Mouse (Mus musculus) left cerebral cortex, adult 9 months (tissue): ENCODE results near the gene Brk1.

Experiments used
- DNase-seq, 2 experiments: peaks; one replicate each; pipeline ENCODE4 v3.0.0; 2022; ENCODE audit warnings: low spot score in 2 of 2

The Brk1 gene

DNA sequence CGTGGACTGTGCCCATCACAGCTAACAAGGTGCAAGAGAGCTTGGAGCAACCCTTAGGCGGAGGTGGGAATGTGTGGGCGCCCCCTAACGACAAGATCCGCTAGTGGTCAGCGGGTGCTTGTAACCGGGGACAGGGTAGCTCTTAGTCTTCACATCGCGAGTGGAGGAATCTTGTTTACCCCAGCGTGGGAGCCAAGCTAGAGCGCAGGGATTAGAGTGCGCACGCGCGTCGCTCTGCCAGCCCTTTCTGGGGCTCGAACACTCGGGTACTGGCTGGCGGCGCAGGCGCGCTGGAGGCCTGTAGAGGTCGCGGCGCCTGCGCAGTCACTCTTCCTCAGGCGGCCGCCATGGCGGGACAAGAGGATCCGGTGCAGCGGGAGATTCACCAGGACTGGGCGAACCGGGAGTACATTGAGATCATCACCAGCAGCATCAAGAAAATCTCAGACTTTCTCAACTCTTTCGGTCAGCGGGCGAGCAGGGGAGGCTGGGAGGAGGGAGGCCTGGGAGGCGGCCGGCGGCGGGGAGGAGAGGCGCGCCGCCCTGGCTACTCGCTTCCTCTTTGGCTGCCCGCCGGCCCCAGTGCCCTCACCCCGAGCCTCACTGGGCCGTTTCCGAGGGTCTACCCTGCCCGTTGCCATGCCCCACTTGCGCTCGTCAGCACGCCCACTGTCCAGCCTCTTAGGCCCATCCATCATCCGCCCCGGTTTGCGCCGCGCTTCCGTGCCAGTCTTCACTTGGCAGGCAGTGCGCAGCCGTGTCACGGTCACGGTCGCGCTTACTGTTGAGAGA is at the start of gene Brk1:
Gene Brk1 (plus strand): TSS at position 341 of the 792 bp plus-strand sequence.
- DNase-seq, result peak; percentile 79 to 93

DNA sequence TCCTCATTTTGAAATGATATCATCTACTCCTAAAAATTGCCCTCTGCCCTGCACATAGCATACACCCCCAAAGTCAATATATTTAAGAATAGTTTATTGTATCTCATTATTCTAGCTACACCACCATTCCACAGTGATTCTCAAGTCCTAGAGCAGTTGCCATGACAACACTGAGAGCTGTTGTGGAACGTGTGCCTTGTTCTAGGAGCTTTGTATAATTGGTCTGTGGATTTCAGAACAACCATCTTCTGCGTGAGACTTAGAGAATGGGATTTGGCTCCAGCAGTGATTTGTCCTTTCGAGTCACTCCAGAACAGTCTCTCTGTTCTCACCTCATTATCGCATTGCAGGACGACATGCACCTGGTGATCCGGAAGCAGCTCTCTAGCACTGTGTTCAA is 44.8 kb upstream of the Brk1 start:
- peak; percentile 10 to 12 for DNase-seq

DNA sequence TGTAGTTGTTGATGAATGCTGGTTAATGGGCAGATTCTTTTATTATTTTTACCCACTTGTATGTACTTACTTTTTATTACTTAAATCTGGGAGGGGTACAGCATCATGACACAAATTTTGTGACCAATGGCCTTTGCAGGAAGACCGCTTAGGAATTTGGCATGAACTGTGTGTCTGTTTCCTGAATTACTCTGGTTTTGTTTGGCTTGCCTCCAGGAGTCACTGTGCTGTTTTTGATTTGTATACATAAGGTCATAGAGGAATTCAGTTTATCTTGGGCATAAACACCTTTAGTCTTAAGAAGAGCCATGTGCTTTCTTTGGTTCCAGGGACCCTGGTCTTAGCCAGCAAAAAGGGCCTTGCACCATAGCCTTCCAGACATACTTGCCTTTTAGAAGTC is 40.0 kb upstream of the Brk1 start:
- no peak for DNase-seq

DNA sequence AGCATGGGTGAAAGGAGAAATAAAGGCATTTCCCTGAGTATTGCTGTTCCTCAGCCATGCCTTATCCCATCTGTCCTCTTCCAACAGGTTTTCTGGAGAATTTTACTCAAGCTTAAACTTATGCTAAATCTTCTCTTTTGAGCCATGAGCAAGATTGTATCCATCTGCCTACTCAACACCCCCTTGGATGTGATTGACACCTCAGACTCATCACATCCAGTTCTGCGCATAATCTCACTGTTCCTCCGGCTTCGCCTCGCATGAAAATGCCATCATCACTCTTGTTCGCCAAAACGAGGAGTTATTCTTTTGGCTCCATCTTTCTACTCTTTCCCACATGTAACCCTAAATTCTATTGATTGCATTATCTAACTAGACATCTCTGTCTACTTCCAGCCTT is 28.5 kb upstream of the Brk1 start:
- DNase-seq, result peak; percentile 57 to 58

DNA sequence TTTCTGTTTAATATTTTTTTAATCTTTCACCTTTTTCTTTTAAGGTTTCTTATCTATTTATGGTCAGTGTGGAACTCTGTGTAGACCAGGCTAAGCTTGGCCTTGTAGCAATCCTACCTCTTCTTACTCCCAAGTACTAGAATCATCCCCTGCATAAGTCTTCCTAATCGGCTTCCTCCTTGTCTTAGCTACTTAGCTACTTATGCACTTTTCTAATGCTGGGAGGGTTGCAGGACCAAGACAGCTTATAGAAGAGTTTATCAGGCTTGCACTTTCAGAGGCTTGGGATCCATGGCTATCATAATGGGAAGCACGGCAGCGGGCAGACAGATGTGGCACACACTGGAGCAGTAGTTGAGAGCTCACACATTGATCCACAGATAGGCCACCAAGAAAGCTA is 25.3 kb upstream of the Brk1 start:
- DNase-seq, result no peak

DNA sequence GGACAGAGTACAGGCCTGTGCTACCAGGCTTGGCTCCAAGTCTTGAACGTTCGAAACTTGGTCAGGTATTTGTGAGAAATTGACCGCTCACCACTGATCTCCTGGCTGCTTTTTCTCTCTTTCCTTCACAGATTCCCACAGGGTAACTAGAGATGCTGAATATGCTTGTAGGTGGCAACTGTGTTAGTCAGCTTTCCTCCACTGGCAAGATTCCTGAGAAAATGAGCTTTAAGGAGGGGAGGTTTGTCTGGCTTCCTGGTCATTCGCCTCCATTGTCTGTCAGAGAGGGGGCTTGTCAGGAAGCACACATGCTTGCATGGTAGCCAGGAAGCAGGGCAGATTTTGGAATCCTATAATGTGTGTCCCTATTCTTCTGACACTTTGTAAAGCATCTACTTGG is 21.5 kb upstream of the Brk1 start:
- peak in 1 of 2 experiments; percentile 26 for DNase-seq

GRCm38 (mm10) chr6:113585065-113585464 is 19.5 kb upstream of the Brk1 start:
- peak in 1 of 2 experiments; percentile 20 for DNase-seq

- no peak for DNase-seq
Observed at GRCm38 (mm10) chr6:113586466-113587183, 17.9 kb upstream of the Brk1 start.

DNA sequence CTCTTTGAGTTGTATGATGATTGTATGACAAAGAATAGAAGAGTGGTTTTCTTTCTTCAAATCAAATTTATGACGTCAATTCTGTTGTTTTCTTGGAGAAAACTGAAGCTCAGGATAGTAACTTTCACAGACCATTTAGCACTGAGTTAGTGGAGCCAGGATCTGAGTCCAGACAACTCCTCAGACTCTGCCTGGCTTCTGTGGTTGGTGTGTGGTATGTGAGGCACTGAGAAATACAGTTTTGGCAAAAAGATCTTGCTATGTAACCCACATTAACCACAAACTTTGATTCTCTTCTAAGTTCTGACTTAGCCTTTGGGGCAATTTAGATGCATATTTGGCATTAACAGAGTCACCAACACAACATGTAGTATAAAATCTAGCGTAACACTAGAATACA is 11.9 kb upstream of the Brk1 start:
- no peak for DNase-seq

DNA sequence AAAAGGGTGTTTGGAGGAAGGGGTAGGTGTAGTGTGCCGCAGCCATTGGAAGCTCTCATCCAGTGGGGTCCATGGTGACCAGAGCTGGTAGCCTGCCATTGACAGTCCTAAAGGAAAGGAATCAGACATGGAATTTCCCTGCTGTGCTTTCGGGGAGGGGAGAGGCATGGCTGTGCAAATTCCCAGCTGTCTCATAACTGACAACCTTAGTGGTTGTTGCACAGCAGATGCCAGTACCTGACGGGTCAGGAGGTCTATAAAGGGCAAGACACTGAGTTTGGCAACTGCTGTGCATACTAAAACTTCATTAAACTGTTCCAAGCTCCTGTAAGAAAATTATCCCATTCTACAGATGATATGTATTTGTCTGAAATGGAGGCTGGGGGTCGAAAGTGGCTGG is 6.6 kb upstream of the Brk1 start:
- no peak for DNase-seq

- no peak for DNase-seq
Observed at GRCm38 (mm10) chr6:113599833-113600232, 4.7 kb upstream of the Brk1 start.

- no peak for DNase-seq
Observed at GRCm38 (mm10) chr6:113600543-113601139, 3.9 kb upstream of the Brk1 start, which contains the start of gene Fancd2os. Gene Fancd2os (minus strand): TSS chr6:113600715.

DNA sequence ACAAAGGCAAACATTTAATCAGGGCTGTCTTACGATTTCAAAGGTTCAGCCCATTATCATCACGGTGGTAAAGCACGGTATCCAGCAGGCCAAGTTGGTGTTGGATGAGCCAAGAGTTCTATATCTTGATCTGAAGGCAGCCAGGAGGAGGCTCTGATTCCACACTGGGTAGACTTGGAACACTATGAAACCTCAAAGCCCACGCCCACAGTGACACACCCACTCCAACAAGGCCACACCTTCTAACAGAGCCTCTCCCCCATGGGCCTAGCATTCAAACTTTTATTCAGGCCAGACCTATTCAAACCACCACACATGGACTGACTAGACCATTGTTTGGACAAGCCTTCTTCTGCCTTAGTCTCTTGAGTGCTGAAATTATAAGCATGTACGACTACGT is 1.8 kb upstream of the Brk1 start:
- DNase-seq, result no peak

DNA sequence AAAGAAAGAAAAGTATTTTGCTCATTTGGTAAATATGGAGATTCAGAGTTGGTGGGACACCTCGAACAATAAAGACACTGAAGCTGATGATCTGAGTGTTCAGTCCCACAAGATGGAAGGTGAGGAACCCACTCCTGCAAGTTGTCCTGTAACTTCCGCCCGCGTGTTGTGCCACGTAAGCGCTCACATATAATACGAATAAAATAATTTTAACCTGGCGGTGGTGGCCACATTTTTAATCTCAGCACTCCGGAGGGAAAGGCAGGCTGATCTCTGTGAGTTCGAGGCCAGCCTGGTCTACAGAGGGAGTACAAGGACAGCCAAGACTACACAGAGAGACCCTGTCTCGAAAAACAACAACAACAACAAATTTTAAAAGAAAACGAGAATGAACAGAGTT is 579 bp upstream of the Brk1 start:
- DNase-seq, result no peak

- DNase-seq, result no peak
Observed at GRCm38 (mm10) chr6:113605224-113605545, 613 bp downstream of the Brk1 start.

DNA sequence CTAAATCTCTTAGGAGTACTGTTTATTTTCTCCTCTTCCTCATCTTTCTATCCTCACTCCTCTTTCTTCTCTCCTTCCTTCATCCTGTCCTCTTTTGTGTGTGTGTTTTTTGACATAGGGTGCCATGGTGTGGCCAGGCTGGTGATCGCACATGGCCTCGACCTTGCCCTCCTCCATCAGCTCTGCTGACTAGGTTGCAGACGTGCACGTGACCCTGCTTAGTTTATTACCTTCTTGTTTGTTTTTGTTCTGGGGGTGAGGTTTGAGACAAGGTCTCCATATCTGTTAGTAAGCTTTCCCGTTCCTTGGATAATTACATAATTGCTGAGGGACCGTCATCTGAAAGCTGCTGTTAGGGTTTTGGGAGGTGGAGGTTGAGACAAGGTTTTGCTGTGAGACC is 4.3 kb downstream of the Brk1 start:
- no peak for DNase-seq

DNA sequence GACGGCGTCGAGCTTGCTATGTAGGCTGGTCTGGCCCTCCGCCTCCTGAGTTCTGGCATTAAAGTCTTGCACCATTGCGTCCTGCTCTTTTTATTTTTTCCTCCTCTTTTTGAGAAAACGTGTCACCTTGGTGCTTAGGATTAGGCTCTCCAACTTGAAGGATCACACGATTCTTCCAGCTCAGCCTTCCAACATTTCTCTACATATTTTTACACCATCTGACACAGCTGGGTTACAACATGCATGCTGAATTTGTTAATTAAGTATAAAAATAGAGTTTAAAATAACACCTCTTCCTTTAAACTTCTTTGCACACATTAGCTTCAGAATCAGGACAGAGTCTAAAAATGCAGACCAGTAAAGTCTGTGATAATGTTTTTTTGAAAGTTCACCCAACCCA is 4.7 kb downstream of the Brk1 start:
- no peak for DNase-seq

- DNase-seq, result peak; percentile 54 to 81
Observed at GRCm38 (mm10) chr6:113612258-113612969, 7.8 kb downstream of the Brk1 start.

DNA sequence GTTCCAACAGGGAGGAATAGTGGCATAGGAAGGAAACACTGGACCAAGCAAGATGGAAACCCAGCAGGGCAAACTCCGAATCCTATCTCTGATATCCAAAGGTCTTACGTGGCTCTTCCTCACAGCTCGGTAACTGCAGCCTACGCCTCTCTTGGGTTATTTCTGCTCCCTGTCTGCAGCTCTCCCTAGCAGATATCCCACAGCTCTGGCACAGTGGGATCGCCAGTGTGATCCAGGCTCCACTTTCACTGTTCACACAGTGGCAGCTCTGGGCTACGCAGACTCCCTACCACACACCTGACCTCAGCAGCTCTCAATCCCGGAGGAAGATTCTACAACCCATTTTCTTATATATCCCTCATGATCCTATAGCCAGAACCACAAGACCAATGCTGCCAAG is 9.6 kb downstream of the Brk1 start:
- peak in 1 of 2 experiments; percentile 33 for DNase-seq

DNA sequence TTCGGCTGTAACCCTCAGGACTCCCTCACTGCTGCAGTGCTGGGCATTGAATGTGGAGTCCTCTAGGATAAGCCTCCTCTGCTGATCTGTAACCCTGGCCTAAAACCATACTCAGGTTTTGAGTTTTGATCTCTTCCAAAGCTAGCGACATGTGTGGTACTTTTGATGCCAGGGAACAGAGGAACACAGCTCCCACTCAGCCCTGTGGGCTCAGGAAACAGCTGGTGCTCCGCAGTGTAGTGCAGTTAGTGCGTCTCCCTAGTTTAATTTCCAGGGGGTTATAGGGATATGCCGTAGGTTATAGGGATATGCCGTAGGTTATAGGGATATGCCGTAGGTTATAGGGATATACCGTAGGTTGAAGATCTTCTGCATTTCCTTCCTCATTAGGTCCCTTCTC is 10.4 kb downstream of the Brk1 start:
- DNase-seq, result peak in 1 of 2 experiments; percentile 37

- no peak for DNase-seq
Observed at GRCm38 (mm10) chr6:113615489-113615888, 10.9 kb downstream of the Brk1 start.

GRCm38 (mm10) chr6:113623386-113623785 is 18.8 kb downstream of the Brk1 start:
- DNase-seq, result no peak
